Mouse (Mus musculus) hematopoietic stem cell, adult 5-6 weeks (primary cell): ENCODE data around the gene Nrxn2. TPM values are rescaled to one million over a fixed set of nuclear protein-coding genes. Genes with fewer than 3 reads are reported as not detected.

Source experiments
- ATAC-seq, 2 experiments: fragments of 125-278 bp in 1 of 2; replicated peaks in 1 of 2; 2 replicates each; pipeline ENCODE4 v1.8.0; 2016 to 2017; ENCODE audit warnings: inconsistent platforms in 2 of 2, mild to moderate bottlenecking in 2 of 2, moderate number of reproducible peaks in 2 of 2, low read depth in 1 of 2, moderate TSS enrichment in 1 of 2; ENCODE audit not compliant: low FRiP score in 2 of 2, poor library complexity in 2 of 2, severe bottlenecking in 2 of 2, insufficient read depth in 1 of 2, low TSS enrichment in 1 of 2
- total RNA-seq: library from RNA; stranded (forward); fragments of 172-1452, 232-1000 nt; gene quantifications from 2 replicates; pipeline ENCODE4 v1.2.3, GENCODE M21; 2017

Nrxn2 gene
- total RNA-seq, 1 experiment from 2014 or later: 0.25 TPM

- no peak for ATAC-seq
Measured at GRCm38 (mm10) chr19:6495714-6496113, 77.2 kb downstream of the Nrxn2 start.

GRCm38 (mm10) chr19:6496462-6497149 is 78.1 kb downstream of the Nrxn2 start:
- no peak for ATAC-seq

- no peak for ATAC-seq
Measured at GRCm38 (mm10) chr19:6497150-6497801, 78.7 kb downstream of the Nrxn2 start.

- ATAC-seq: no peak
Measured at GRCm38 (mm10) chr19:6497803-6498202, 79.3 kb downstream of the Nrxn2 start.

GRCm38 (mm10) chr19:6498350-6499131 is 80.0 kb downstream of the Nrxn2 start:
- ATAC-seq: no peak

- ATAC-seq: no peak
Measured at GRCm38 (mm10) chr19:6499860-6500635, 81.5 kb downstream of the Nrxn2 start.

GRCm38 (mm10) chr19:6500636-6501025 is 82.1 kb downstream of the Nrxn2 start:
- no peak for ATAC-seq

- ATAC-seq: peak in 1 of 2 experiments; percentile 47; a peak in 1 of 4 replicates
Measured at GRCm38 (mm10) chr19:6502035-6502541, 83.6 kb downstream of the Nrxn2 start.

- ATAC-seq: no peak
Measured at GRCm38 (mm10) chr19:6502543-6503319, 84.2 kb downstream of the Nrxn2 start.

GRCm38 (mm10) chr19:6503926-6504655 is 85.6 kb downstream of the Nrxn2 start:
- ATAC-seq: no peak

- no peak for ATAC-seq
Measured at GRCm38 (mm10) chr19:6504656-6505045, 86.1 kb downstream of the Nrxn2 start.

- ATAC-seq: no peak
Measured at GRCm38 (mm10) chr19:6507393-6507792, 88.9 kb downstream of the Nrxn2 start.

- ATAC-seq: no peak
Measured at GRCm38 (mm10) chr19:6509881-6510280, 91.3 kb downstream of the Nrxn2 start.

GRCm38 (mm10) chr19:6510546-6510945 is 92.0 kb downstream of the Nrxn2 start:
- no peak for ATAC-seq

- ATAC-seq: no peak
Measured at GRCm38 (mm10) chr19:6513389-6514139, 95.0 kb downstream of the Nrxn2 start.
